8 mouse cellular contexts compared by ENCODE assay signal in genomic region chr4:130533975-130534374, GRCm38 (mm10). TPM values are rescaled to one million over a fixed set of nuclear protein-coding genes. Genes with fewer than 3 reads are reported as not detected.
DNase-seq lines count a peak whose midpoint lies in the region; ATAC-seq and TF ChIP-seq lines count a peak whose summit lies in the region.

No protein-coding gene starts in this region.

- ATAC-seq in forebrain, embryonic 12.5 days (ENCODE audit: low FRiP score): peak; percentile 55
- peak; percentile 39 to 72; a peak in 1 of 4 replicates for ATAC-seq in hematopoietic stem cell, adult 5-6 weeks (replicated peaks in 1 of 2; ENCODE audit: insufficient read depth in 1 of 2, low FRiP score in 2 of 2, low TSS enrichment in 1 of 2, low read depth in 1 of 2, poor library complexity in 2 of 2, severe bottlenecking in 2 of 2)

- no peaks in the 10 kb centered on the region for H3K27me3 ChIP-seq in forebrain, embryonic 12.5 days

- DNase-seq in ES-E14 (ENCODE audit: low read depth, low spot score): peak; percentile 80
- peak; percentile 78 for DNase-seq in c-Kit-positive CD71-positive TER-119-positive erythroid progenitor cells, embryonic 14.5 days (ENCODE audit: low spot score)
- peak; percentile 88 for DNase-seq in layer of hippocampus, adult 9-11 months
- peak; percentile 79 for DNase-seq in lung, postnatal 25 days (ENCODE audit: low spot score)
- peak; percentile 84 for DNase-seq in retina, postnatal 1 day
- peak; percentile 88 for DNase-seq in thymus, postnatal 4 days

- no peak overlapping the region for H3K4me2 ChIP-seq in forebrain, embryonic 12.5 days

- no peak overlapping the region for H3K4me3 ChIP-seq in ES-E14 (ENCODE audit: insufficient read depth in 1 of 2, low read depth in 1 of 2, low read length in 2 of 2, poor library complexity in 1 of 2, severe bottlenecking in 1 of 2)
- no peak overlapping the region for H3K4me3 ChIP-seq in forebrain, embryonic 12.5 days (replicated peaks)

- no peak overlapping the region for H3K27ac ChIP-seq in ES-E14 (ENCODE audit: insufficient read depth, low read depth, low read length, poor library complexity, severe bottlenecking)
- H3K27ac ChIP-seq in forebrain, embryonic 12.5 days: no peak overlapping the region

- H3K36me3 ChIP-seq in ES-E14 (ENCODE audit: control insufficient read depth, insufficient read depth, low read length, poor library complexity, severe bottlenecking): peaks cover 10% of the 10 kb centered on the region; the same call in 1 of the 2 replicates
- H3K36me3 ChIP-seq in forebrain, embryonic 12.5 days (replicated peaks): peaks cover 47% of the 10 kb centered on the region

- peaks cover 3 to 8% of the 10 kb centered on the region in 2 experiments; a peak in 2 of 4 replicates for H3K4me1 ChIP-seq in ES-E14 (ENCODE audit: control insufficient read depth in 2 of 2, insufficient read depth in 2 of 2, low read length in 2 of 2, poor library complexity in 1 of 2)
- H3K4me1 ChIP-seq in forebrain, embryonic 12.5 days: peaks cover 6% of the 10 kb centered on the region

- no peak overlapping the region for H3K9ac ChIP-seq in ES-E14 (ENCODE audit: insufficient read depth, low read depth, low read length, poor library complexity, severe bottlenecking)
- H3K9ac ChIP-seq in forebrain, embryonic 12.5 days: no peak overlapping the region

- 50% methylated on average over 4 of the region's 4 CpGs for WGBS in forebrain, embryonic 12.5 days

- in situ Hi-C loops in ES-E14 (cut with MboI; ENCODE audit: low sequenced_read_pairs in 2 of 2, unreplicated experiment in 2 of 2): no loop called here

- H3K9me3 ChIP-seq in ES-E14 (ENCODE audit: control insufficient read depth, insufficient read depth, low read depth, low read length): no peaks in the 10 kb centered on the region
- no peaks in the 10 kb centered on the region for H3K9me3 ChIP-seq in forebrain, embryonic 12.5 days

TF ChIP-seq in ES-E14, 5 proteins besides CTCF, POLR2A, EP300 and RAD21:
- TF ChIP-seq CHD2 (IDR thresholded peaks at IDR 0.05; ENCODE audit: low read depth, low read length) (no peak), MAFK (IDR thresholded peaks at IDR 0.05; ENCODE audit: insufficient read depth, low read depth, low read length) (no peak), ZNF384 (IDR thresholded peaks at IDR 0.05; ENCODE audit: low read depth, low read length) (0 out of 2 replicates have a peak, but pooled peaks have one; percentile 15), HCFC1 (IDR thresholded peaks at IDR 0.05; ENCODE audit: borderline replicate concordance, insufficient read depth, low read length) (no peak), ZC3H11A (IDR thresholded peaks at IDR 0.05; ENCODE audit: borderline replicate concordance, low read depth, low read length) (peak; percentile 94)

RNA-seq across cellular contexts. Expression of gene Nkain1, which starts 40.0 kb away (rescaled TPM):
- total RNA-seq in ES-E14 (2012; rRNA removed): 19.6 and 20.1 TPM in 2 replicates
- polyA plus RNA-seq in forebrain, embryonic 12.5 days (2016; fragmentation: Nextera tagmentation; extraction: Ambion mirVana): 7.0 and 11.0 TPM in 2 replicates
- 0.31 and 1.1 TPM in 2 replicates for total RNA-seq in hematopoietic stem cell, adult 5-6 weeks (2017)
